Mouse (Mus musculus): Measurements from ENCODE around the gene Rab7.

GRCm38 (mm10) chr6:88045406-88045766 lies 316 bp upstream of the Rab7 start:
- TF ChIP-seq CTCF (conservative IDR thresholded peaks at IDR 0.05 in 1 of 2, IDR thresholded peaks at IDR 0.05 in 1 of 2; ENCODE audit: low read depth in 2 of 2, low read length in 2 of 2) (no peak), SMC3 (IDR thresholded peaks at IDR 0.05; ENCODE audit: low read depth, low read length) (no peak), E2F4 (IDR thresholded peaks at IDR 0.05; ENCODE audit: insufficient replicate concordance, low read depth, low read length) (no peak), POLR2A (IDR thresholded peaks at IDR 0.05; ENCODE audit: low read depth, low read length) (no peak), MAFK (IDR thresholded peaks at IDR 0.05; ENCODE audit: insufficient replicate concordance, low read length) (no peak), SIN3A (IDR thresholded peaks at IDR 0.05; ENCODE audit: low read length) (no peak), ZNF384 (IDR thresholded peaks at IDR 0.05; ENCODE audit: low read depth, low read length) (no peak), RAD21 (IDR thresholded peaks at IDR 0.05; ENCODE audit: low read depth, low read length) (no peak)
